Mouse (Mus musculus): Measurements from ENCODE around the gene Lgals3.

DNA sequence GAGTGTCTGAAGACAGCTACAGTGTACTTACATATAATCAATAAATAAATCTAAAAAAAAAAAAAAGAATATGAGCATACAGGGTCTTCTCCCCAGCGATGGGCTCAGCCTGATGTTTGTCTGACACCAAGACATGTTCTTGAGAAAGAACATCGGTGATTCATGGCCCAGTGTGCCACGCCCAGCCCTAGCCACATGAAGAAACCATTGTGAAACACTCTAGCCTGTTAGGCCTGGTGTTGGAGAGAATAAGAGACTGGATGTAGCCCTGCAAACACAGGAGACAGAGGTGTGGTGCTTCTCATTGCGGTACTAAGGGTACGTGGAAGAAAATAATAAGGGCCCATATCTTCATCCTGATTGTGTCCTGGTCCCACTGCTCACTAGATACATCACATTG, 40.2 kb upstream of the Lgals3 start:
- no peak for TF ChIP-seq RCOR1 (conservative IDR thresholded peaks at IDR 0.05; ENCODE audit: low read depth, low read length)
- TF ChIP-seq E2F4 (IDR thresholded peaks at IDR 0.05; ENCODE audit: insufficient replicate concordance, low read depth, low read length) = no peak
- no peak for TF ChIP-seq ELF1 (IDR thresholded peaks at IDR 0.05; ENCODE audit: low read depth, low read length)
- TF ChIP-seq CTCF (conservative IDR thresholded peaks at IDR 0.05 in 1 of 2, IDR thresholded peaks at IDR 0.05 in 1 of 2; ENCODE audit: low read depth in 2 of 2, low read length in 2 of 2) = no peak
- no peak for TF ChIP-seq USF1 (IDR thresholded peaks at IDR 0.05; ENCODE audit: low read depth, low read length)
- TF ChIP-seq MYC (IDR thresholded peaks at IDR 0.05; ENCODE audit: low read depth, low read length) = no peak
- TF ChIP-seq BHLHE40 (IDR thresholded peaks at IDR 0.05; ENCODE audit: low read depth, low read length) = no peak
- no peak for TF ChIP-seq EP300 (IDR thresholded peaks at IDR 0.05; ENCODE audit: low read length)
- no peak for TF ChIP-seq NELFE (IDR thresholded peaks at IDR 0.05; ENCODE audit: low read depth, low read length)

Data from CH12.LX (cell line).